Mouse (Mus musculus) neural tube, embryonic 12.5 days (tissue): ENCODE data around the gene Tgfa. TPM values are rescaled to one million over a fixed set of nuclear protein-coding genes. Genes with fewer than 3 reads are reported as not detected.

ENCODE experiments used
- ATAC-seq: fragments of 200-750 bp; cut with Nextera tagmentation; 2 replicates; pipeline ENCODE4 v1.8.0; 2017; ENCODE audit warnings: low read depth, mild to moderate bottlenecking, moderate TSS enrichment, moderate library complexity; ENCODE audit not compliant: low FRiP score
- H3K27ac ChIP-seq: fragments of 300-500 bp; sonication (generic); 2 replicates; pipeline ENCODE4 v1.5.1; 2016
- H3K27me3 ChIP-seq: fragments of 300-500 bp; sonication (generic); replicated peaks from 2 replicates; pipeline ENCODE4 v1.6.1; 2016; ENCODE audit warnings: mild to moderate bottlenecking
- H3K36me3 ChIP-seq: fragments of 300-500 bp; sonication (generic); 2 replicates; pipeline ENCODE4 v1.6.1; 2016; ENCODE audit warnings: mild to moderate bottlenecking
- H3K4me1 ChIP-seq: fragments of 300-500 bp; sonication (generic); 2 replicates; pipeline ENCODE4 v1.6.1; 2016
- H3K4me2 ChIP-seq: fragments of 300-500 bp; sonication (generic); replicated peaks from 2 replicates; pipeline ENCODE4 v1.6.1; 2016; ENCODE audit warnings: mild to moderate bottlenecking
- H3K4me3 ChIP-seq: fragments of 300-500 bp; sonication (generic); 2 replicates; pipeline ENCODE4 v1.5.1; 2016
- H3K9ac ChIP-seq: fragments of 300-500 bp; sonication (generic); 2 replicates; pipeline ENCODE4 v1.6.1; 2016; ENCODE audit warnings: mild to moderate bottlenecking
- H3K9me3 ChIP-seq: fragments of 300-500 bp; sonication (generic); 2 replicates; pipeline ENCODE4 v1.6.1; 2016; ENCODE audit warnings: mild to moderate bottlenecking
- WGBS: fragments of 180-500 bp; shearing (Covaris S2); methylation state at CpG from one replicate; pipeline ENCODE4 v1.1.7; 2016; 5-methylcytosine and 5-hydroxymethylcytosine counted together
- polyA plus RNA-seq: library from polyadenylated mRNA; unstranded; fragments of >200 nt; fragmentation: Nextera tagmentation; extraction: Ambion mirVana; gene quantifications from 2 replicates; pipeline ENCODE4 v1.2.1, GENCODE M21; 2016

Gene Tgfa
- polyA plus RNA-seq, result 3.3 and 4.0 TPM in 2 replicates

DNA sequence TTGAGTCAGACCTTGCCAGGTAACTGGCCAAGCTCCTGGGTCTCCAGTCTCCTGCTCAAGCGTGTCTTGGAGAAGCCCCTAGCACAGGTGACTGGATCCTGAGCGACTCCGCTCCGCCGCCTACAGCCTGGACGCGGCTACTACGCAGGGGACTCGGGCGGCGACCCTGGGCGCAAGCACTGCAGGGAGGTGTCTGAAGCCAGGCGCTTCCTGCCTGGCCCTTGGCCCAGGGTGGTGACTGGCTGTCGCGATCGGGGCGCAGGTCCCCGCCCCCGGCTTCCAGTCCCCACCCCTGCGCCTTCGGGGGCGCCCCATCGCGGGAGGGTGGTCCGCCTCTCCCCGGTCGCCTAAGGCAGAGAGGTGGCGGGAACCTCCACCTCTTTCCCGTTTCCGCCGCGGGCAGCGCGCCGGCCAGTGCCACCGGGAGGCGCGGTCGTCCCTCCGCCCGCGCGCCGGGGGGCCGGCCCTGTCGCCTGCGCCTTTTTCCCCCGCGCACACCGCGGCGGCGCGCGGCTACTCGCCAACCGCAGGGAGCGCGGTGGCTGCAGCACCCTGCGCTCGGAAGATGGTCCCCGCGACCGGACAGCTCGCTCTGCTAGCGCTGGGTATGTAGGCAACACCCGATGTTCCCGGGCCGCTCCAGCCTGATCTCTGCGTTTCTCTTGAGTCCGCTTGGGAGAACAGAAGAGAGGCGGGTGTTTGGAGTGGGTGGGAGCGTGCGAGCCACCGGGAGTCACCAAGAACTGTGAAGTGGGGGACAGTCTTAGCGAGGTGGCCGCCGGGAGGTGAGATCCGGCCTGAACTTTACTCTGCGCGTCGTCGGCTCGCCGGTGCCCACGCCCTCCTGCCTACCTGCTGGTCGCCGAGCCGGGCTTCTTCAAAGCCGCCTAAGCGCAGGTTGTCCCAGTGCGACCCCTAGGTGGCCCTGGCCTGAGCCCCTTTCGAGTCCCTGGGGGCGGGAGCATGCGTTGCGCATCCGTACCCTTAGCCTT, at the start of gene Tgfa:
Gene Tgfa (plus strand): TSS at position 283 of the 992 bp plus-strand sequence.
- Histone ChIP-seq H3K36me3 (no peaks in the 10 kb centered on the region), H3K4me2 (peak within 1 kb of the TSS; percentile 96), H3K9me3 (no peaks in the 10 kb centered on the region), H3K4me3 (peak within 1 kb of the TSS; percentile 52), H3K27me3 (peaks cover 40% of the 10 kb centered on the region), H3K4me1 (peaks cover 17% of the 10 kb centered on the region), H3K9ac (peak within 1 kb of the TSS; percentile 51), H3K27ac (peak within 1 kb of the TSS; percentile 32; the same call in 1 of the 2 replicates)
- peak; percentile 83 for ATAC-seq
- under 1% methylated on average over 97 of the region's 97 CpGs for WGBS

DNA sequence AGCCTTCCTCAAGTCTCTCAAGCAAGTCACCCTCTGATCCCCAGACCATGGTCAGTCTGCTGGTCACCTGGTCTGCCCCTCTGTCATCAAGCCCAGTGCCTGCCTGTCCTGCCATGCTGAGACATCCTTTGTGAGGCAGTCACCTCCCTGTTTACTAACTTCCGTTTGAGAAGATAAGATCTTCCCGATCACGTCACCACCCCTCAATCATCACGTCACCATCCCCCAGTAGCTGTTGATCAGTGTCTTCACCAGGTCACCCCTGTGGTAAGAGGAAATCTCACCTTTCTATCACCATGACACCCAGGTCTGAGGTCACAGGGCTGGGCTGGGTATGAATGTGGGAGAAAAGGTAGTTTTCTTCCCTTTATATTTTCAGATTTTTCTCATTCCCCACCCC, 46.5 kb upstream of the Tgfa start:
- 62% methylated on average over 4 of the region's 4 CpGs for WGBS
- no peak for ATAC-seq
- no peak overlapping the region for H3K4me2 ChIP-seq
- no peak overlapping the region for H3K9ac ChIP-seq
- no peaks in the 10 kb centered on the region for H3K36me3 ChIP-seq
- no peak overlapping the region for H3K27ac ChIP-seq
- no peak overlapping the region for H3K4me3 ChIP-seq
- no peaks in the 10 kb centered on the region for H3K4me1 ChIP-seq
- no peaks in the 10 kb centered on the region for H3K27me3 ChIP-seq
- H3K9me3 ChIP-seq, result no peaks in the 10 kb centered on the region

GRCm38 (mm10) chr6:86149001-86149400, 46.0 kb upstream of the Tgfa start:
- Histone ChIP-seq H3K4me1 (no peaks in the 10 kb centered on the region), H3K9me3 (no peaks in the 10 kb centered on the region), H3K36me3 (no peaks in the 10 kb centered on the region), H3K4me2 (no peak overlapping the region), H3K4me3 (no peak overlapping the region), H3K27me3 (no peaks in the 10 kb centered on the region), H3K27ac (no peak overlapping the region), H3K9ac (no peak overlapping the region)
- ATAC-seq, result no peak
- 62% methylated on average over 4 of the region's 4 CpGs for WGBS

GRCm38 (mm10) chr6:86152676-86153075, 42.3 kb upstream of the Tgfa start:
- H3K4me2 ChIP-seq, result no peak overlapping the region
- no peak overlapping the region for H3K27ac ChIP-seq
- no peak overlapping the region for H3K9ac ChIP-seq
- H3K36me3 ChIP-seq, result no peaks in the 10 kb centered on the region
- H3K9me3 ChIP-seq, result no peaks in the 10 kb centered on the region
- ATAC-seq, result no peak
- 90% methylated on average over 7 of the region's 7 CpGs for WGBS
- no peak overlapping the region for H3K4me3 ChIP-seq
- H3K27me3 ChIP-seq, result no peaks in the 10 kb centered on the region
- no peaks in the 10 kb centered on the region for H3K4me1 ChIP-seq

DNA sequence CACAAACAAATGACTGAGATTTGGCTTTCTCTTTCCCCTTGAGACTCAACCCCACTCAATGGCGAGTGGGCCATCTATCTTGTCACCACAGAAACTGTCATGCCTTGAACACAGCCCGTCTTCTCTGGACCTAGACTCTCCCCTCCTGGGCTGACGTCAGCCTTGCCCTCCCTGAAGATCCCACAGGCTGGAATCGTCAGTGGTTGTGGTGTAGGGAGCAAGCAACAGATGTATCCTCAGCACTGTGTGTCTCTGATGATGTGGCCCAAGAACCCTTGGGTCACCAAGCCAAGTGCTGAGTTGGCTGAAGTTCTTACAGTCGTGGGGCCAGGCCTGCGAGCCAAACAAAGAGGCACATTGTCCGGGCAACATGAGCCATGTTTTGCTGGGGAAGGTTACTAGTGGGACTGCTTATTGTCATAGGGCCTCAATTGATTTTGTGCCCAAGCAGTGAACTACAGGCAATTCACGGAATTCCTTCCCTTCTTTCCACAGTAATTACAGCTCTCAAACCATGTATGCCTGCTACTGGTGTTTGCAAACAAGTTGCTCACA, 41.5 kb upstream of the Tgfa start:
- WGBS, result 69% methylated on average over 8 of the region's 8 CpGs
- Histone ChIP-seq H3K4me3 (no peak overlapping the region), H3K27ac (no peak overlapping the region), H3K27me3 (no peaks in the 10 kb centered on the region), H3K4me1 (no peaks in the 10 kb centered on the region), H3K9ac (no peak overlapping the region), H3K4me2 (no peak overlapping the region), H3K36me3 (no peaks in the 10 kb centered on the region), H3K9me3 (no peaks in the 10 kb centered on the region)
- ATAC-seq, result no peak

DNA sequence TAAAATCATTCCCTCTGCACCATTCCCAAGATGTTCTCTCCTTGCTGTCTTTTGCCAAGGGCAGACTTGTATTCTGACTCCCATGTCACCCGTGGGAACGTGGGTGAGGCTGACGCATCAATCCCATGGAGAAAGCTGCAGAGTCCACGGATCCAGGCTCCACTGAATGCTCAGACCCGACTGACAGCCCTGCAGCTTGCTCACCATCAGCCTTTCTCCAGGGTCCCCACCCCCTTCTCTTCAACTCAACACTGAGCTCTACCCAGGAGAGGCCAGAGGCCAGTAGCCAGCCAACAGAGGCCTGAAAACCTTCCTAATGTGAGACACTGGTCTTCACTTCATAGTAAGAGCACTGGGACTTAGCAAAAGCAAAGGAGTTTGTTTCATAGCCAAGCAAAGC, 41.0 kb upstream of the Tgfa start:
- Histone ChIP-seq H3K9ac (no peak overlapping the region), H3K27me3 (no peaks in the 10 kb centered on the region), H3K36me3 (no peaks in the 10 kb centered on the region), H3K9me3 (no peaks in the 10 kb centered on the region), H3K4me1 (no peaks in the 10 kb centered on the region), H3K4me2 (no peak overlapping the region), H3K4me3 (no peak overlapping the region), H3K27ac (no peak overlapping the region)
- 87% methylated on average over 5 of the region's 5 CpGs for WGBS
- ATAC-seq, result no peak

DNA sequence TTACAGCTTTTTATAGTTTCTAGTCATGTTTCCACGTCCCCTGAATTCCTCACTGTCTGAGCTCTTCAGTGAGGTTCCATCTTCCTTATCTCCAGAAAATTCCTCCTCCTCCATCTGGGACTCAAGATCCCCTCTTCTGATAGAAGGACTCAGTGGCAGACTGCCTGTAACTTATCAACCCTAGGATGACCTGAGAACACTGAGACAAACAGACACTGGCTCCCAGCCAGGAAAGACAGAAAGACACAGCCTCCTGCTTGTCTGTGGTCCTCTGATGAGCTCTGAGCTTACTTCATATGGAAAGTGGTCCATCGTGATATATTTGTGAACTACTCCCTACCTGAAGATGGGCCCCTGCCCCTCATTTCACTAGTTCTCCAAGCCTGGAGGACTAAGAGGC, 40.5 kb upstream of the Tgfa start:
- ATAC-seq, result no peak
- H3K9me3 ChIP-seq, result no peaks in the 10 kb centered on the region

DNA sequence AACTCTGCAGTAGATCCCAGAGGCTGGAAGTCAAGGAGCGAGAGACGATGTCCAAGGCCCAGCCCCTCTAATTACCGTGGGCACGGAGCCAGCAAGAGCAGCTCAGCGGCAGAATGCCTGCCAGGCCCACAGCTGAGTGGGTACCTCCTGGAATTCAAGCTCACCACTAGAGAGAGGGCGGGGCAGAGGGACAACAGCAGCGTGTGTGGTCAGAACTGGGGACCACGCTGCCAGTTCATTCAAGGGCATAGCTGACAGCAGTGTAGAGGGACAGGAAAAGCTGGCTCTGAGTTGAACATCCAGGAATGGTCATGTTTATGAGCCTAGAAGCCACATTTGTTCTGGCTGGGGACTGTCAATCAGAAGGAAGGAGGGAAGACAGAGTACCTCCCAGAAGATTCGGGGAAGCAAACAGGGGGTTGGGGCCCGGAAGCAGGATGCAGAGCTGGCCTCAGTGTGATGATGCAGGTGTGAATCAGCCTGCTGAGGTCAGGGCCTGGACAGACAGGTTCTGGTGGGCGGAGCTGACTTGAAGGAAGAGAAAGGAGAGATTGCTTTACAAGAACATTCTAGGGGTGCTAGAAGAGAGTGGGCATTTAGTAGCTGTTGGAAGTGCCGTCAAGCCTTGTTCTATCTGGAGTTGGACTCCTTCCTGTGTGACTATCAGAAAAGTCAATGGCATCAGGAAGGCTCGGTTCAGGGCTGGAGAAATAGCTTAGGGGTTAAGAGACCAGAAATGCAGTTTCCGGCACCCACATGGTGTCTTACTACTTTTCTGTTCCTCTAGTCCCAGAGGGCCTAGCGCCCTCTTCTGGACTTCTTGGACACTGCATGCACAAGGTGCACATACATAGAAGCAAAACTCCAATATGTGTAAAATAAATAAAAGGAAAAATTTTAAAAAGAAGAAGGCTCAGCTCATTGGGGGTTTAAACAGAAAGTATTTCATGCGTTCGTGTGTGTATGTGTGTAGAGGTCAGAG, 37.5 kb upstream of the Tgfa start:
- no peak overlapping the region for H3K27ac ChIP-seq
- no peak overlapping the region for H3K4me2 ChIP-seq
- ATAC-seq, result no peak
- no peaks in the 10 kb centered on the region for H3K9me3 ChIP-seq
- H3K4me3 ChIP-seq, result no peak overlapping the region
- no peaks in the 10 kb centered on the region for H3K36me3 ChIP-seq
- no peak overlapping the region for H3K9ac ChIP-seq
- H3K4me1 ChIP-seq, result no peaks in the 10 kb centered on the region
- no peaks in the 10 kb centered on the region for H3K27me3 ChIP-seq
- WGBS, result 81% methylated on average over 17 of the region's 17 CpGs

More for the DNA sequence above, 40.5 kb upstream of the Tgfa start:
- Histone ChIP-seq H3K27me3 (no peaks in the 10 kb centered on the region), H3K4me1 (no peaks in the 10 kb centered on the region), H3K4me3 (no peak overlapping the region), H3K4me2 (no peak overlapping the region), H3K9ac (no peak overlapping the region), H3K36me3 (no peaks in the 10 kb centered on the region), H3K27ac (no peak overlapping the region)
- WGBS, result 78% methylated on average over 2 of the region's 2 CpGs

DNA sequence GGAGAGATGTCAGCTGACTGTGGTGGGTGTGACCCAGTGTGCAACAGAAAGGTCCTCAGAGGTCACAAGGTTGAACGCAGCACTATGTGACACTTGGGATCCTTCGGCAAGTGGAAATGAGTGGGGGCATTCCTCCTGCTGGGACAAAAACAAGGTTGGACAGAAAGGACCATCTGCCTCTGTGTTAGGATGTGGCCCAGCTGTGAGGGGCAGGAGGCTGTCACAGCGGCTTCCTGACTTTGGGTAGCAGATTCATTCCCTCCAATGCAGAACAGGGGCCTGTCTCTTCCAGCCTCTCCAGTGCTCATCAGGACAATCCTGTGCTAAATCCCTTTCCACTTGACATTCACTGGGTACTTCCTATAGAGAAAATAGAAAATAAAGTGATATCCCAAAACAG, 34.1 kb upstream of the Tgfa start:
- Histone ChIP-seq H3K27me3 (no peaks in the 10 kb centered on the region), H3K27ac (no peak overlapping the region), H3K4me1 (no peaks in the 10 kb centered on the region), H3K9me3 (no peaks in the 10 kb centered on the region), H3K9ac (no peak overlapping the region), H3K4me2 (no peak overlapping the region), H3K4me3 (no peak overlapping the region), H3K36me3 (no peaks in the 10 kb centered on the region)
- no peak for ATAC-seq
- 60% methylated on average over 3 of the region's 3 CpGs for WGBS

DNA sequence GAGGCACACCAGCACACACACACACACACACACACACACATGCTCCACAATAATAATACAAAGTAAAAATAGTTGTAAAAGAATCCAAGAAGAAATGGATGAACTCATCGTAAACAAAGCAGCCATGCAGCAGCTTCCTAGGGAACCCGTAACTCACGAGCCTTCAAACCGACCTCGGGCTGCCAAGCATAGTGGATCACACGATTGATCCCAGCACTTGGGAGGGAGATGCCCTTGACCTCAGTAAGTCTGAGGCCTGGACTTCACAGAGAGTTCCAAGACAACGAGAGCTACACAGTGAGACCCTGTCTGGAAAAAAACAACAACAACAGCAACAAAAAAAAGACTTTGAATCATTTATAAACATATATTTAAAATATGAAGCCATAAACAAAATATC, 33.4 kb upstream of the Tgfa start:
- H3K4me2 ChIP-seq, result no peak overlapping the region
- H3K27ac ChIP-seq, result no peak overlapping the region
- 52% methylated on average over 7 of the region's 7 CpGs for WGBS
- ATAC-seq, result no peak
- no peaks in the 10 kb centered on the region for H3K27me3 ChIP-seq
- no peaks in the 10 kb centered on the region for H3K36me3 ChIP-seq
- no peaks in the 10 kb centered on the region for H3K4me1 ChIP-seq
- no peak overlapping the region for H3K9ac ChIP-seq
- no peak overlapping the region for H3K4me3 ChIP-seq
- no peaks in the 10 kb centered on the region for H3K9me3 ChIP-seq

DNA sequence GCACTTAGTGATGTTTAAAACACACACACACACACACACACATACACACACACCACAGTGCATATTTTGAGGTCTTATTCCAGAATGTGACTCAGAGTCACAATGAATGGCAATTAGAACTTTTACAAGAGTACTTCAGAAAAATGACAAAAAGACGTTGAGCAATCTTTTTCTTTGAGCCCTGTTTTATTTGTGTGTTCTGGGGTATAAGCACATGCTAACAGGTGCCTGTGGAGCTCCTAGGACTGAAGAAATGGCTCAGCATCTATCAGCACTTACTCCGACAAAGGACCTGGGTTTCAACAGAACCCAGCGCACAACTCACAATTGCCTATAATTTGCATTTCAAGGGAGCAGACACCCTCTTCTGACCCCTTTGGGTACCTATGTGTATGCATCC, 31.0 kb upstream of the Tgfa start:
- 43% methylated on average over 3 of the region's 3 CpGs for WGBS
- H3K4me2 ChIP-seq, result no peak overlapping the region
- no peaks in the 10 kb centered on the region for H3K4me1 ChIP-seq
- H3K9ac ChIP-seq, result no peak overlapping the region
- H3K4me3 ChIP-seq, result no peak overlapping the region
- no peaks in the 10 kb centered on the region for H3K27me3 ChIP-seq
- H3K27ac ChIP-seq, result no peak overlapping the region
- no peaks in the 10 kb centered on the region for H3K36me3 ChIP-seq
- no peaks in the 10 kb centered on the region for H3K9me3 ChIP-seq
- ATAC-seq, result no peak

- H3K4me1 ChIP-seq, result no peaks in the 10 kb centered on the region
- WGBS, result 83% methylated on average over 9 of the region's 9 CpGs
- no peak for ATAC-seq
Measured at GRCm38 (mm10) chr6:86166426-86166825, 28.6 kb upstream of the Tgfa start.

More at GRCm38 (mm10) chr6:86166426-86166825, 28.6 kb upstream of the Tgfa start:
- Histone ChIP-seq H3K36me3 (no peaks in the 10 kb centered on the region), H3K4me2 (no peak overlapping the region), H3K27ac (no peak overlapping the region), H3K27me3 (no peaks in the 10 kb centered on the region), H3K9ac (no peak overlapping the region), H3K4me3 (no peak overlapping the region), H3K9me3 (no peaks in the 10 kb centered on the region)
